Mouse (Mus musculus) bone marrow, adult 2 months (tissue): ENCODE measurements around the gene 1110051M20Rik.

Source experiments
- CTCF ChIP-seq: fragments of 200-500 bp; IDR thresholded peaks from 2 replicates; pipeline ENCODE4 v1.5.1; 2011; ENCODE audit warnings: low read length, control low read depth; ENCODE audit not compliant: control insufficient read depth, insufficient read depth
- POLR2A ChIP-seq: fragments of 200-500 bp; IDR thresholded peaks from 2 replicates; pipeline ENCODE4 v1.6.1; 2011; ENCODE audit warnings: low read depth, mild to moderate bottlenecking, control low read depth, low read length, borderline replicate concordance; ENCODE audit not compliant: control insufficient read depth

DNA sequence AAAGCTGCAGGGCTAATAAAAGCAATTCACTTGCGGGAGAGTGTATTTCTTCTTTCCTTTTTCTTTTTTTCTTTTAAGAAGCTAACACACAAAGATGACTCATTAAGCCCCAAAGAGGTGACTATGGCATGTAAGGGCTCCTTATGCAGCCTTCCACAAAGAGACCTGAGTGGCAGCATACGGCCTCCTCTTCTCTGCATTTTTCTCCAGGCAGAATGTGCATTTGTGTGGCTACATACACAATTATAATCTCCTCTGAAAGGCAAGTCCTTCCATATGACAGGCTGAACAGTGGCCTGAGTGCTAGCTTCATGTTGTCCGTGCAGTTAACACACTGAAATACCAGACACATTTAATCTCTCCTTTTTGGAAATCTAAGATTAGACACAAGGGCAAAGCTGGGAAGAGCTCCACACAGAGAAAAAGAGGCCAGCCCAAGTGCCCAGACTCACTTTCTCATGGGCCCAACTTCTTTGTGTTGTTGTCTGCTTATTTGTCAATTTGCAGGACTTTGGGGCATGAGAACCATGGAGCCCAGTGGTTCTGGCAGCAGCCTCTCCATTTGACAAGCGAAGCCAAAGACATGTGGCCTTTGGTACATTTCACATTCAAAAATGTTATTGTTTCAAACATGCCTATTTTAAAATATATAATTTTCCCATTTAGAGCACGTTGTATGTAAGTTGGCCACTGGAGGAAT lies 7.2 kb downstream of the 1110051M20Rik start:
- TF ChIP-seq CTCF (no peak), POLR2A (no peak)
